Mouse (Mus musculus) lung, embryonic 16.5 days (tissue): ENCODE measurements around the gene Pink1. TPM values are rescaled to one million over a fixed set of nuclear protein-coding genes. Genes with fewer than 3 reads are reported as not detected.

Source experiments
- ATAC-seq: fragments of 200-750 bp; cut with Nextera tagmentation; 2 replicates; pipeline ENCODE4 v1.8.0; 2017; ENCODE audit warnings: low read depth, mild to moderate bottlenecking, moderate library complexity
- H3K27ac ChIP-seq: fragments of 300-500 bp; sonication (generic); 2 replicates; pipeline ENCODE4 v1.5.1; 2014; ENCODE audit warnings: mild to moderate bottlenecking, control low read depth, low read length
- H3K27me3 ChIP-seq: fragments of 300-500 bp; sonication (generic); 2 replicates; pipeline ENCODE4 v1.6.1; 2014; ENCODE audit warnings: low read depth, low read length, mixed read lengths; ENCODE audit not compliant: control insufficient read depth, insufficient read depth
- H3K36me3 ChIP-seq: fragments of 300-500 bp; sonication (generic); 2 replicates; pipeline ENCODE4 v1.6.1; 2014; ENCODE audit warnings: low read length; ENCODE audit not compliant: control insufficient read depth, insufficient read depth
- H3K4me1 ChIP-seq: fragments of 300-500 bp; sonication (generic); replicated peaks from 2 replicates; pipeline ENCODE4 v1.6.1; 2014; ENCODE audit warnings: low read length, mixed read lengths; ENCODE audit not compliant: control insufficient read depth, insufficient read depth
- H3K4me2 ChIP-seq: fragments of 300-500 bp; sonication (generic); 2 replicates; pipeline ENCODE4 v1.6.1; 2014; ENCODE audit warnings: low read depth, low read length, control low read depth
- H3K4me3 ChIP-seq: fragments of 300-500 bp; sonication (generic); 2 replicates; pipeline ENCODE4 v1.5.1; 2014; ENCODE audit warnings: mild to moderate bottlenecking, low read length, control low read depth
- H3K9ac ChIP-seq: fragments of 300-500 bp; sonication (generic); 2 replicates; pipeline ENCODE4 v1.6.1; 2014; ENCODE audit warnings: low read length, control low read depth
- H3K9me3 ChIP-seq: fragments of 300-500 bp; sonication (generic); 2 replicates; pipeline ENCODE4 v1.6.1; 2016; ENCODE audit warnings: low read length; ENCODE audit not compliant: control insufficient read depth
- WGBS: fragments of 180-500 bp; shearing (Covaris S2); extraction: QIAGEN DNeasy Blood & Tissue Kit; methylation state at CpG from one replicate; pipeline ENCODE4 v1.1.7; 2014; 5-methylcytosine and 5-hydroxymethylcytosine counted together
- polyA plus RNA-seq: library from polyadenylated mRNA; unstranded; fragments of >200 nt; fragmentation: Nextera tagmentation; extraction: Ambion mirVana; gene quantifications from 2 replicates; pipeline ENCODE4 v1.2.1, GENCODE M21; 2015

Pink1 gene
- polyA plus RNA-seq, 1 experiment from 2014 or later = 44.1 TPM

GRCm38 (mm10) chr4:138323753-138324152 is 2.4 kb downstream of the Pink1 start:
- Histone ChIP-seq H3K4me3 (no peak overlapping the region), H3K4me2 (no peak overlapping the region), H3K27me3 (no peaks in the 10 kb centered on the region), H3K9ac (no peak overlapping the region), H3K36me3 (no peaks in the 10 kb centered on the region), H3K9me3 (no peaks in the 10 kb centered on the region), H3K4me1 (peaks cover 8% of the 10 kb centered on the region), H3K27ac (peak overlapping the region; percentile 36)
- WGBS = 47% methylated on average over 4 of the region's 4 CpGs
- ATAC-seq = no peak

GRCm38 (mm10) chr4:138322692-138323091 is 3.4 kb downstream of the Pink1 start:
- Histone ChIP-seq H3K9me3 (no peaks in the 10 kb centered on the region), H3K36me3 (no peaks in the 10 kb centered on the region), H3K4me2 (no peak overlapping the region), H3K27ac (no peak overlapping the region), H3K4me3 (no peak overlapping the region), H3K4me1 (peaks cover 8% of the 10 kb centered on the region), H3K9ac (no peak overlapping the region), H3K27me3 (no peaks in the 10 kb centered on the region)
- 53% methylated on average over 4 of the region's 4 CpGs for WGBS
- no peak for ATAC-seq

GRCm38 (mm10) chr4:138321488-138321887 is 4.6 kb downstream of the Pink1 start:
- Histone ChIP-seq H3K4me2 (no peak overlapping the region), H3K27ac (no peak overlapping the region), H3K9ac (no peak overlapping the region), H3K27me3 (no peaks in the 10 kb centered on the region), H3K4me3 (no peak overlapping the region), H3K4me1 (peaks cover 8% of the 10 kb centered on the region), H3K36me3 (peaks cover 4% of the 10 kb centered on the region; the same call in 1 of the 2 replicates), H3K9me3 (no peaks in the 10 kb centered on the region)
- no peak for ATAC-seq
- WGBS = 64% methylated on average over 7 of the region's 7 CpGs

GRCm38 (mm10) chr4:138320711-138321110 is 5.4 kb downstream of the Pink1 start:
- Histone ChIP-seq H3K4me2 (no peak overlapping the region), H3K9me3 (no peaks in the 10 kb centered on the region), H3K9ac (no peak overlapping the region), H3K4me3 (no peak overlapping the region), H3K27ac (0 out of 2 replicates have a peak overlapping the region, but pooled peaks have one; percentile 34), H3K27me3 (no peaks in the 10 kb centered on the region), H3K4me1 (peaks cover 8% of the 10 kb centered on the region; the same call in 1 of the 2 replicates), H3K36me3 (peaks cover 6% of the 10 kb centered on the region; the same call in 1 of the 2 replicates)
- ATAC-seq = no peak
- WGBS = 42% methylated on average over 11 of the region's 11 CpGs

GRCm38 (mm10) chr4:138319508-138319907 is 6.6 kb downstream of the Pink1 start:
- whole genome bisulfite sequencing = 33% methylated on average over 10 of the region's 10 CpGs
- Histone ChIP-seq H3K36me3 (peaks cover 6% of the 10 kb centered on the region; the same call in 1 of the 2 replicates), H3K4me1 (peaks cover 8% of the 10 kb centered on the region; the same call in 1 of the 2 replicates), H3K4me2 (no peak overlapping the region), H3K4me3 (no peak overlapping the region), H3K27me3 (no peaks in the 10 kb centered on the region), H3K27ac (no peak overlapping the region), H3K9ac (no peak overlapping the region), H3K9me3 (no peaks in the 10 kb centered on the region)
- ATAC-seq = peak; percentile 36; the same call in 1 of the 2 replicates

- Histone ChIP-seq H3K4me3 (no peak overlapping the region), H3K9ac (no peak overlapping the region), H3K27me3 (no peaks in the 10 kb centered on the region), H3K4me1 (peaks cover 6% of the 10 kb centered on the region; the same call in 1 of the 2 replicates), H3K9me3 (no peaks in the 10 kb centered on the region), H3K4me2 (no peak overlapping the region), H3K36me3 (peaks cover 13% of the 10 kb centered on the region; the same call in 1 of the 2 replicates), H3K27ac (no peak overlapping the region)
- 48% methylated on average over 6 of the region's 6 CpGs for WGBS
- peak; percentile 38; the same call in 1 of the 2 replicates for ATAC-seq
Measured at GRCm38 (mm10) chr4:138318509-138319266, 7.4 kb downstream of the Pink1 start.

GRCm38 (mm10) chr4:138316369-138316768 is 9.7 kb downstream of the Pink1 start:
- no peak for ATAC-seq
- H3K4me3 ChIP-seq = no peak overlapping the region
- H3K27ac ChIP-seq = no peak overlapping the region
- H3K9me3 ChIP-seq = no peaks in the 10 kb centered on the region
- peaks cover 27% of the 10 kb centered on the region for H3K36me3 ChIP-seq
- 0 out of 2 replicates have a peak, but pooled peaks cover 3% of the 10 kb centered on the region for H3K4me1 ChIP-seq
- H3K27me3 ChIP-seq = no peaks in the 10 kb centered on the region
- no peak overlapping the region for H3K4me2 ChIP-seq
- 87% methylated on average over 6 of the region's 6 CpGs for WGBS
- no peak overlapping the region for H3K9ac ChIP-seq

- H3K36me3 ChIP-seq = peaks cover 28% of the 10 kb centered on the region
- H3K9me3 ChIP-seq = no peaks in the 10 kb centered on the region
- 0 out of 2 replicates have a peak, but pooled peaks cover 3% of the 10 kb centered on the region for H3K4me1 ChIP-seq
- no peak overlapping the region for H3K4me2 ChIP-seq
- no peak overlapping the region for H3K9ac ChIP-seq
- WGBS = 74% methylated on average over 9 of the region's 9 CpGs
- H3K27ac ChIP-seq = no peak overlapping the region
- H3K27me3 ChIP-seq = no peaks in the 10 kb centered on the region
- no peak for ATAC-seq
- H3K4me3 ChIP-seq = no peak overlapping the region
Measured at GRCm38 (mm10) chr4:138315781-138316180, 10.3 kb downstream of the Pink1 start.

- H3K9ac ChIP-seq = no peak overlapping the region
- H3K27ac ChIP-seq = no peak overlapping the region
- no peak overlapping the region for H3K4me2 ChIP-seq
- ATAC-seq = no peak
- no peaks in the 10 kb centered on the region for H3K9me3 ChIP-seq
- H3K4me3 ChIP-seq = no peak overlapping the region
- WGBS = 91% methylated on average over 4 of the region's 4 CpGs
- H3K4me1 ChIP-seq = no peaks in the 10 kb centered on the region
- peaks cover 40% of the 10 kb centered on the region for H3K36me3 ChIP-seq
- H3K27me3 ChIP-seq = no peaks in the 10 kb centered on the region
Measured at GRCm38 (mm10) chr4:138313795-138314194, 12.3 kb downstream of the Pink1 start.
